Mouse (Mus musculus) forebrain, postnatal 0 days (tissue): Measurements from ENCODE around the gene Arid3a. TPM values are rescaled to one million over a fixed set of nuclear protein-coding genes. Genes with fewer than 3 reads are reported as not detected.
A peak's percentile ranks its signal among the peaks of the same experiment; 100 is the strongest.

Experiments used
- ATAC-seq: fragments of 200-750 bp; cut with Nextera tagmentation; 2 replicates; pipeline ENCODE4 v1.8.0; 2017; ENCODE audit warnings: mild to moderate bottlenecking, moderate library complexity
- DNase-seq: peaks from one replicate; pipeline ENCODE4 v3.0.0-alpha.2; 2015
- H3K27ac ChIP-seq: fragments of 300-500 bp; sonication (generic); 2 replicates; pipeline ENCODE4 v1.5.1; 2014; ENCODE audit warnings: low read depth, mild to moderate bottlenecking, antibody characterized with exemption, low read length, moderate library complexity, mixed read lengths
- H3K27me3 ChIP-seq: fragments of 300-500 bp; sonication (generic); 2 replicates; pipeline ENCODE4 v1.6.1; 2014; ENCODE audit warnings: mild to moderate bottlenecking, low read length, mixed read lengths; ENCODE audit not compliant: insufficient read depth
- H3K36me3 ChIP-seq: fragments of 300-500 bp; sonication (generic); 2 replicates; pipeline ENCODE4 v1.6.1; 2014; ENCODE audit warnings: mild to moderate bottlenecking, moderate library complexity; ENCODE audit not compliant: insufficient read depth
- H3K4me1 ChIP-seq: fragments of 300-500 bp; sonication (generic); 2 replicates; pipeline ENCODE4 v1.6.1; 2014; ENCODE audit warnings: antibody characterized with exemption; ENCODE audit not compliant: insufficient read depth
- H3K4me2 ChIP-seq: fragments of 300-500 bp; sonication (generic); 2 replicates; pipeline ENCODE4 v1.6.1; 2014; ENCODE audit warnings: low read depth, mild to moderate bottlenecking, moderate library complexity
- H3K4me3 ChIP-seq: fragments of 300-500 bp; sonication (generic); 2 replicates; pipeline ENCODE4 v1.5.1; 2014; ENCODE audit warnings: low read depth, low read length, mixed read lengths
- H3K9ac ChIP-seq: fragments of 300-500 bp; sonication (generic); 2 replicates; pipeline ENCODE4 v1.6.1; 2014; ENCODE audit warnings: mild to moderate bottlenecking
- H3K9me3 ChIP-seq: fragments of 300-500 bp; sonication (generic); 2 replicates; pipeline ENCODE4 v1.6.1; 2016; ENCODE audit warnings: low read length
- CTCF ChIP-seq: sonication (generic); IDR thresholded peaks from 2 replicates; pipeline ENCODE4 v1.5.1; 2016; ENCODE audit warnings: antibody characterized with exemption, control low read depth, low read depth
- WGBS: fragments of 180-500 bp; shearing (Covaris S2); extraction: QIAGEN DNeasy Blood & Tissue Kit; methylation state at CpG from one replicate; pipeline ENCODE4 v1.1.7; 2014; 5-methylcytosine and 5-hydroxymethylcytosine counted together
- polyA plus RNA-seq: library from polyadenylated mRNA; unstranded; fragments of >200 nt; fragmentation: Nextera tagmentation; extraction: Ambion mirVana; gene quantifications from 2 replicates; pipeline ENCODE4 v1.2.1, GENCODE M21; 2015
- total RNA-seq: library from RNA; depleted of rRNA; stranded (reverse); fragments of >200 nt; gene quantifications from 2 replicates; pipeline ENCODE4 v1.2.3, GENCODE M21; 2014

Gene Arid3a
- total and polyA plus RNA-seq, 2 experiments from 2014 or later: 2.1 to 7.9 TPM

GRCm38 (mm10) chr10:79937775-79938526 is 11.1 kb downstream of the Arid3a start:
- DNase-seq (no peak), ATAC-seq (no peak)
- Histone ChIP-seq H3K4me2 (no peak overlapping the region), H3K9me3 (no peaks in the 10 kb centered on the region), H3K4me1 (no peaks in the 10 kb centered on the region), H3K36me3 (no peaks in the 10 kb centered on the region; the same call in 1 of the 2 replicates), H3K27me3 (no peaks in the 10 kb centered on the region), H3K9ac (no peak overlapping the region), H3K27ac (no peak overlapping the region), H3K4me3 (no peak overlapping the region)
- 71% methylated on average over 11 of the region's 11 CpGs for WGBS
- no peak for TF ChIP-seq CTCF

GRCm38 (mm10) chr10:79940749-79941148 is 13.9 kb downstream of the Arid3a start:
- no peak for TF ChIP-seq CTCF
- Histone ChIP-seq H3K4me3 (no peak overlapping the region), H3K27me3 (no peaks in the 10 kb centered on the region), H3K4me1 (no peaks in the 10 kb centered on the region), H3K36me3 (no peaks in the 10 kb centered on the region), H3K4me2 (no peak overlapping the region), H3K9ac (no peak overlapping the region), H3K27ac (no peak overlapping the region), H3K9me3 (no peaks in the 10 kb centered on the region)
- ATAC-seq: no peak
- 74% methylated on average over 7 of the region's 7 CpGs for WGBS
- no peak for DNase-seq

- no peaks in the 10 kb centered on the region for H3K27me3 ChIP-seq
- H3K4me2 ChIP-seq: no peak overlapping the region
- WGBS: 93% methylated on average over 1 of the region's 1 CpGs
- H3K4me1 ChIP-seq: no peaks in the 10 kb centered on the region
- no peaks in the 10 kb centered on the region for H3K9me3 ChIP-seq
- no peak overlapping the region for H3K27ac ChIP-seq
- H3K4me3 ChIP-seq: no peak overlapping the region
- ATAC-seq: no peak
- no peak for DNase-seq
- no peaks in the 10 kb centered on the region for H3K36me3 ChIP-seq
- no peak overlapping the region for H3K9ac ChIP-seq
- TF ChIP-seq CTCF: no peak
Observed at GRCm38 (mm10) chr10:79942988-79943387, 16.1 kb downstream of the Arid3a start.

- DNase-seq (no peak), ATAC-seq (no peak)
- Histone ChIP-seq H3K27me3 (no peaks in the 10 kb centered on the region), H3K27ac (no peak overlapping the region), H3K4me1 (no peaks in the 10 kb centered on the region), H3K36me3 (no peaks in the 10 kb centered on the region), H3K9ac (no peak overlapping the region), H3K9me3 (no peaks in the 10 kb centered on the region), H3K4me2 (no peak overlapping the region), H3K4me3 (no peak overlapping the region)
- TF ChIP-seq CTCF: no peak
- WGBS: 82% methylated on average over 9 of the region's 9 CpGs
Observed at GRCm38 (mm10) chr10:79943471-79943901, 16.6 kb downstream of the Arid3a start.

- DNase-seq (no peak), ATAC-seq (0 out of 2 replicates have a peak, but pooled peaks have one; percentile 32)
- Histone ChIP-seq H3K9ac (no peak overlapping the region), H3K9me3 (no peaks in the 10 kb centered on the region), H3K4me2 (no peak overlapping the region), H3K4me3 (no peak overlapping the region), H3K27me3 (no peaks in the 10 kb centered on the region), H3K27ac (no peak overlapping the region), H3K36me3 (peaks cover 11% of the 10 kb centered on the region; the same call in 1 of the 2 replicates), H3K4me1 (no peaks in the 10 kb centered on the region)
- TF ChIP-seq CTCF: no peak
- WGBS: 19% methylated on average over 16 of the region's 16 CpGs
Observed at GRCm38 (mm10) chr10:79945507-79946234, 18.8 kb downstream of the Arid3a start.

- H3K9me3 ChIP-seq: no peaks in the 10 kb centered on the region
- no peak overlapping the region for H3K4me2 ChIP-seq
- H3K9ac ChIP-seq: no peak overlapping the region
- peaks cover 19% of the 10 kb centered on the region for H3K36me3 ChIP-seq
- no peak overlapping the region for H3K27ac ChIP-seq
- H3K4me1 ChIP-seq: no peaks in the 10 kb centered on the region
- DNase-seq: no peak
- no peak for ATAC-seq
- 34% methylated on average over 7 of the region's 7 CpGs for WGBS
- no peak overlapping the region for H3K4me3 ChIP-seq
- no peak for TF ChIP-seq CTCF
- H3K27me3 ChIP-seq: no peaks in the 10 kb centered on the region
Observed at GRCm38 (mm10) chr10:79946752-79947322, 20.0 kb downstream of the Arid3a start.

- Histone ChIP-seq H3K27ac (no peak overlapping the region), H3K4me2 (no peak overlapping the region), H3K9me3 (no peaks in the 10 kb centered on the region), H3K27me3 (no peaks in the 10 kb centered on the region), H3K4me1 (no peaks in the 10 kb centered on the region), H3K9ac (no peak overlapping the region), H3K4me3 (no peak overlapping the region), H3K36me3 (peaks cover 19% of the 10 kb centered on the region)
- WGBS: 83% methylated on average over 6 of the region's 6 CpGs
- no peak for TF ChIP-seq CTCF
- DNase-seq (no peak), ATAC-seq (no peak)
Observed at GRCm38 (mm10) chr10:79947502-79947901, 20.7 kb downstream of the Arid3a start.
